ENCODE assay signal across 8 mouse cellular contexts in the genomic region with DNA sequence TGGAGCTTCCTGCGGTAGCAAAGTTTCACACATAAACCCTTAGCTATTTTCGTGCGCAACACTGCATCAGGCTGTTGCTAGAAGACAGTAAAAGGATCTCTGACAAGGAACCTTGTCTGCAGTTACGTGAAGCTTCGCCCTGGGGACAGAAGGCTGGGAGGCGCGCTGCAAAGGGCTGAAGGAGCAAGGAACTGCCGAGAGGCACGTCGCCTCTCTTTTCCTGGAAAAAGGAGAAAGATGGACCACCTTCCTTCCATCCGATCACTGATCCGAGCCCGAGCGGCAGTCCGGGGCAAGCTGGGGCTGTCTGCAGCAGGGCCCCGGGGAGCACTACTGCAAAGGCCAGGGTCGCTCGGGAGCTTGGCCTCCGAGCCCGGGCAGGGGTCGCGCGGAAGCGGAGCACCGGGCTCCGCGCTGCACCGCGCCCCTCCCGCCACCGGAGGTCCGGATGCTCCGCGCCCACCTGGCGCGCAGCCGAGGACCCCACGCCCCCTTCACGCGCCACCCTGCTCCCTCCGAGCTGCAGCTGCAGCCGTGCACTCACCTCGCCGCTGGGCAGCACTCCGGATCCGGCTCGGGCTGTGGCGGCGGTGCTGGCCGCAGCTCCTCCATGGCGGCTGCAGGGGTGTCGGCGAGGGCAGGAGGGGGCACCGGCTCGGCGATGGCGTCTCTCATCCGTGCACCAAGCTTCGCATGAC. TPM values are rescaled to one million over a fixed set of nuclear protein-coding genes. Genes with fewer than 3 reads are reported as not detected.
DNase-seq lines count a peak whose midpoint lies in the region; ATAC-seq and TF ChIP-seq lines count a peak whose summit lies in the region.

No protein-coding gene starts in this region.

- no peaks in the 10 kb centered on the region for H3K36me3 ChIP-seq in forebrain, embryonic 16.5 days (ENCODE audit: control insufficient read depth, insufficient read depth)
- no peaks in the 10 kb centered on the region for H3K36me3 ChIP-seq in liver, embryonic 13.5 days
- no peaks in the 10 kb centered on the region for H3K36me3 ChIP-seq in stomach, embryonic 14.5 days (ENCODE audit: control insufficient read depth, insufficient read depth, low read length)

- H3K27ac ChIP-seq in cerebellum, adult 2 months (ENCODE audit: insufficient read depth, low read length) = peak overlapping the region; percentile 99
- H3K27ac ChIP-seq in forebrain, embryonic 16.5 days (ENCODE audit: low read length) = peak overlapping the region; percentile 95
- H3K27ac ChIP-seq in liver, embryonic 13.5 days = peak overlapping the region; percentile 81
- peak overlapping the region; percentile 96 for H3K27ac ChIP-seq in stomach, embryonic 14.5 days (ENCODE audit: low read length)

- peak; percentile 74 for ATAC-seq in forebrain, embryonic 16.5 days
- ATAC-seq in liver, embryonic 13.5 days (ENCODE audit: low read depth) = peak; percentile 76
- ATAC-seq in stomach, embryonic 14.5 days (ENCODE audit: insufficient number of reproducible peaks, insufficient read depth, low FRiP score, low read depth) = peak; percentile 80

- DNase-seq in cerebellum, adult 2 months = no peak
- DNase-seq in cerebellum, postnatal 4 days (ENCODE audit: low spot score in 2 of 2) = no peak
- peak; percentile 37 to 39 for DNase-seq in right cerebral cortex, adult 2 months (ENCODE audit: low spot score in 2 of 2)
- no peak for DNase-seq in right cerebral cortex, postnatal 14 days
- DNase-seq in liver, embryonic 13.5 days = no peak
- DNase-seq in kidney, postnatal 36 days = no peak

- H3K27me3 ChIP-seq in cerebellum, adult 2 months (ENCODE audit: control insufficient read depth, insufficient read depth, low read length) = no peaks in the 10 kb centered on the region
- no peaks in the 10 kb centered on the region for H3K27me3 ChIP-seq in forebrain, embryonic 16.5 days (replicated peaks; ENCODE audit: control insufficient read depth, insufficient read depth, low read length)
- H3K27me3 ChIP-seq in liver, embryonic 13.5 days = no peaks in the 10 kb centered on the region
- no peaks in the 10 kb centered on the region for H3K27me3 ChIP-seq in stomach, embryonic 14.5 days (ENCODE audit: control insufficient read depth, insufficient read depth, low read length)

- WGBS in cerebellum, adult 2 months = under 1% methylated on average over 59 of the region's 59 CpGs
- WGBS in forebrain, embryonic 16.5 days = under 1% methylated on average over 45 of the region's 59 CpGs
- under 1% methylated on average over 59 of the region's 59 CpGs for WGBS in liver, embryonic 13.5 days (ENCODE audit: insufficient replicate concordance)
- WGBS in stomach, embryonic 14.5 days = under 1% methylated on average over 50 of the region's 59 CpGs

- no peaks in the 10 kb centered on the region for H3K9me3 ChIP-seq in forebrain, embryonic 16.5 days (ENCODE audit: control insufficient read depth, low read length)
- H3K9me3 ChIP-seq in liver, embryonic 13.5 days (replicated peaks) = no peaks in the 10 kb centered on the region
- H3K9me3 ChIP-seq in stomach, embryonic 14.5 days (ENCODE audit: control insufficient read depth, low read depth, low read length) = no peaks in the 10 kb centered on the region

- peaks cover 21% of the 10 kb centered on the region for H3K4me1 ChIP-seq in cerebellum, adult 2 months (ENCODE audit: control insufficient read depth, insufficient read depth, low read length)
- H3K4me1 ChIP-seq in forebrain, embryonic 16.5 days (replicated peaks; ENCODE audit: control insufficient read depth, insufficient read depth, low read length) = peaks cover 32% of the 10 kb centered on the region
- H3K4me1 ChIP-seq in liver, embryonic 13.5 days (replicated peaks) = peaks cover 36% of the 10 kb centered on the region
- H3K4me1 ChIP-seq in stomach, embryonic 14.5 days (ENCODE audit: control insufficient read depth, insufficient read depth, low read length) = peaks cover 19% of the 10 kb centered on the region

- TF ChIP-seq CTCF in cerebellum, adult 2 months (IDR thresholded peaks at IDR 0.05; ENCODE audit: borderline replicate concordance, insufficient read depth, low read depth, low read length) = no peak

- no peak for TF ChIP-seq POLR2A in cerebellum, adult 2 months (IDR thresholded peaks at IDR 0.05; ENCODE audit: borderline replicate concordance, insufficient read depth, low read length)

- peak overlapping the region; percentile 96 for H3K9ac ChIP-seq in forebrain, embryonic 16.5 days (replicated peaks; ENCODE audit: low read depth, low read length)
- H3K9ac ChIP-seq in liver, embryonic 13.5 days = peak overlapping the region; percentile 95
- H3K9ac ChIP-seq in stomach, embryonic 14.5 days (replicated peaks; ENCODE audit: low read depth, low read length) = peak overlapping the region; percentile 92

- H3K4me3 ChIP-seq in cerebellum, adult 2 months (replicated peaks; ENCODE audit: insufficient read depth, low read depth, low read length) = peak overlapping the region; percentile 94
- peak overlapping the region; percentile 88 for H3K4me3 ChIP-seq in forebrain, embryonic 16.5 days (replicated peaks; ENCODE audit: low read length)
- H3K4me3 ChIP-seq in liver, embryonic 13.5 days (replicated peaks) = peak overlapping the region; percentile 99
- H3K4me3 ChIP-seq in stomach, embryonic 14.5 days (ENCODE audit: low read depth, low read length) = peak overlapping the region; percentile 99

- peak overlapping the region; percentile 68 for H3K4me2 ChIP-seq in forebrain, embryonic 16.5 days (ENCODE audit: low read length)
- peak overlapping the region; percentile 94 for H3K4me2 ChIP-seq in liver, embryonic 13.5 days
- peak overlapping the region; percentile 79 for H3K4me2 ChIP-seq in stomach, embryonic 14.5 days (replicated peaks; ENCODE audit: low read depth, low read length)

RNA-seq across cellular contexts. Expression of a gene that starts 0.5 kb away (rescaled TPM):
- polyA plus RNA-seq in cerebellum, adult 2 months (2012; rRNA removed) = 32.2 and 33.4 TPM in 2 replicates
- polyA plus RNA-seq in forebrain, embryonic 16.5 days (2015; fragmentation: Nextera tagmentation; extraction: Ambion mirVana) = 33.7 and 37.8 TPM in 2 replicates
- 13.6 and 16.6 TPM in 2 replicates for polyA plus RNA-seq in liver, embryonic 13.5 days (2015; fragmentation: Nextera tagmentation; extraction: Ambion mirVana)
- 49.2 and 52.4 TPM in 2 replicates for polyA plus RNA-seq in stomach, embryonic 14.5 days (2014; fragmentation: Nextera tagmentation; extraction: Ambion mirVana)

Comparison
In these comparisons a context has a peak if more than half of its experiments do, and no peak if none do; other contexts are left out.
1. DNase-seq: peak in right cerebral cortex, adult 2 months (2 of 2); none in cerebellum, adult 2 months (0 of 2), cerebellum, postnatal 4 days (0 of 2), right cerebral cortex, postnatal 14 days (single experiment), liver, embryonic 13.5 days (single experiment) and kidney, postnatal 36 days (0 of 2).
2. Peak in every context shown above with its lines, with median percentiles within 50 percentile points of each other: H3K27ac ChIP-seq, H3K4me3 ChIP-seq, ATAC-seq, H3K4me2 ChIP-seq and H3K9ac ChIP-seq.